Mouse (Mus musculus) G1E (cell line): ENCODE measurements around the gene Tbl2. TPM values are rescaled to one million over a fixed set of nuclear protein-coding genes. Genes with fewer than 3 reads are reported as not detected.

Experiments
- ATAC-seq: 2 replicates; pipeline ENCODE4 v1.8.0; 2016; ENCODE audit warnings: mild to moderate bottlenecking; ENCODE audit not compliant: insufficient number of reproducible peaks, poor library complexity, low FRiP score, severe bottlenecking; ENCODE audit errors: extremely low read depth
- DNase-seq: peaks from one replicate; pipeline ENCODE4 v3.0.0; 2012; ENCODE audit warnings: low spot score
- H3K27me3 ChIP-seq: 2 replicates; pipeline ENCODE4 v1.6.1; 2012; ENCODE audit warnings: mild to moderate bottlenecking, low read length, inconsistent platforms; ENCODE audit not compliant: insufficient read depth
- H3K36me3 ChIP-seq: replicated peaks from 2 replicates; pipeline ENCODE3; 2012; ENCODE audit warnings: mild to moderate bottlenecking, inconsistent platforms
- H3K4me1 ChIP-seq: 2 replicates; pipeline ENCODE4 v1.6.1; 2012; ENCODE audit warnings: low read depth, low read length, inconsistent platforms, mixed read lengths; ENCODE audit not compliant: insufficient read depth
- H3K4me3 ChIP-seq: 2 replicates; pipeline ENCODE4 v1.5.1; 2012; ENCODE audit warnings: low read depth, mild to moderate bottlenecking, inconsistent platforms, low read length, moderate library complexity, mixed read lengths
- H3K9me3 ChIP-seq: replicated peaks from 2 replicates; pipeline ENCODE4 v1.6.1; 2012; ENCODE audit warnings: inconsistent platforms
- CTCF ChIP-seq: IDR thresholded peaks from 2 replicates; pipeline ENCODE4 v1.5.1; 2012; ENCODE audit warnings: low read depth, low read length, inconsistent platforms, mixed read lengths
- GATA1 ChIP-seq: IDR thresholded peaks from 2 replicates; pipeline ENCODE4 v1.6.1; 2012; ENCODE audit warnings: borderline replicate concordance, low read length, inconsistent platforms, mixed read lengths
- GATA2 ChIP-seq: IDR thresholded peaks from 2 replicates; pipeline ENCODE4 v1.6.1; 2012; ENCODE audit warnings: low read depth, low read length, inconsistent platforms, borderline replicate concordance
- POLR2AphosphoS5 ChIP-seq: IDR thresholded peaks from 2 replicates; pipeline ENCODE4 v1.6.1; 2012; ENCODE audit warnings: low read depth, low read length, inconsistent platforms; ENCODE audit not compliant: insufficient replicate concordance
- TAL1 ChIP-seq: conservative IDR thresholded peaks from 2 replicates; pipeline ENCODE4 v1.6.1; 2012; ENCODE audit warnings: low read depth, low read length, inconsistent platforms, mixed read lengths
- polyA plus RNA-seq: library from polyadenylated mRNA; stranded (reverse); fragments of >175 nt; gene quantifications from 2 replicates; pipeline ENCODE4 v1.2.3, GENCODE M21; 2012
- total RNA-seq, 2 experiments: library from RNA; stranded (forward) in 1 of 2; stranded (reverse) in 1 of 2; fragments of 200-1000 nt in 1 of 2; fragments of >200 nt in 1 of 2; fragmentation: Nextera tagmentation in 1 of 2; gene quantifications; 2 replicates each; pipeline ENCODE4 v1.2.3; 2014 to 2017

Tbl2 gene
- total and polyA plus RNA-seq, 3 experiments = 22.5 to 37.2 (median 25.1) TPM

GRCm38 (mm10) chr5:135126121-135126520 lies 23.3 kb upstream of the Tbl2 start:
- Histone ChIP-seq H3K27me3 (peaks cover 59% of the 10 kb centered on the region), H3K4me1 (no peaks in the 10 kb centered on the region; the same call in 1 of the 2 replicates), H3K36me3 (no peaks in the 10 kb centered on the region), H3K4me3 (no peak overlapping the region), H3K9me3 (no peaks in the 10 kb centered on the region)
- TF ChIP-seq TAL1 (no peak), GATA1 (no peak)
- no peak for ATAC-seq
- DNase-seq = no peak

- TF ChIP-seq POLR2AphosphoS5 (no peak), CTCF (no peak), GATA2 (no peak), TAL1 (no peak), GATA1 (no peak)
- Histone ChIP-seq H3K27me3 (peaks cover 49% of the 10 kb centered on the region), H3K9me3 (no peaks in the 10 kb centered on the region), H3K4me3 (no peak overlapping the region), H3K36me3 (no peaks in the 10 kb centered on the region), H3K4me1 (no peaks in the 10 kb centered on the region)
- no peak for ATAC-seq
- no peak for DNase-seq
These were observed 21.8 kb upstream of the Tbl2 start for GRCm38 (mm10) chr5:135127669-135128068.

- DNase-seq = no peak
- Histone ChIP-seq H3K4me1 (peaks cover 14% of the 10 kb centered on the region), H3K27me3 (peaks cover 56% of the 10 kb centered on the region), H3K4me3 (no peak overlapping the region), H3K36me3 (no peaks in the 10 kb centered on the region), H3K9me3 (no peaks in the 10 kb centered on the region)
- TF ChIP-seq CTCF = no peak
- TF ChIP-seq GATA1 = no peak
- no peak for TF ChIP-seq POLR2AphosphoS5
- TF ChIP-seq GATA2 = no peak
- ATAC-seq = no peak
These were observed 19.7 kb upstream of the Tbl2 start for GRCm38 (mm10) chr5:135129747-135130146.

GRCm38 (mm10) chr5:135133736-135134405 lies 15.6 kb upstream of the Tbl2 start:
- TF ChIP-seq TAL1 (no peak), POLR2AphosphoS5 (no peak), CTCF (no peak), GATA1 (no peak), GATA2 (no peak)
- DNase-seq (no peak), ATAC-seq (no peak)
- H3K4me3 ChIP-seq = peak overlapping the region; percentile 59; the same call in 1 of the 2 replicates
- H3K4me1 ChIP-seq = peaks cover 17% of the 10 kb centered on the region
- no peaks in the 10 kb centered on the region for H3K36me3 ChIP-seq
- H3K9me3 ChIP-seq = peaks cover 8% of the 10 kb centered on the region
- H3K27me3 ChIP-seq = peaks cover 57% of the 10 kb centered on the region

GRCm38 (mm10) chr5:135134534-135134933 lies 14.9 kb upstream of the Tbl2 start:
- Histone ChIP-seq H3K4me3 (peak overlapping the region; percentile 59), H3K27me3 (peaks cover 56% of the 10 kb centered on the region), H3K36me3 (no peaks in the 10 kb centered on the region), H3K9me3 (peaks cover 8% of the 10 kb centered on the region), H3K4me1 (peaks cover 21% of the 10 kb centered on the region)
- TF ChIP-seq CTCF = peak; percentile 29; the same call in 1 of the 2 replicates
- TF ChIP-seq GATA2 = no peak
- TF ChIP-seq TAL1 = no peak
- no peak for TF ChIP-seq GATA1
- TF ChIP-seq POLR2AphosphoS5 = no peak
- ATAC-seq = no peak
- no peak for DNase-seq

- Histone ChIP-seq H3K36me3 (no peaks in the 10 kb centered on the region), H3K9me3 (peaks cover 14% of the 10 kb centered on the region), H3K27me3 (peaks cover 56% of the 10 kb centered on the region), H3K4me3 (no peak overlapping the region), H3K4me1 (peaks cover 23% of the 10 kb centered on the region)
- ATAC-seq (no peak), DNase-seq (no peak)
- TF ChIP-seq POLR2AphosphoS5 (no peak), GATA1 (no peak), TAL1 (no peak), CTCF (no peak), GATA2 (no peak)
These were observed 9.6 kb upstream of the Tbl2 start for GRCm38 (mm10) chr5:135139881-135140280.
